Mouse (Mus musculus) lung, adult 2 months (tissue): Measurements from ENCODE around the gene Efna3. TPM values are rescaled to one million over a fixed set of nuclear protein-coding genes. Genes with fewer than 3 reads are reported as not detected.

Experiments used
- DNase-seq: peaks from one replicate; pipeline ENCODE4 v3.0.0; 2022
- H3K4me1 ChIP-seq: fragments of 200-500 bp; 2 replicates; pipeline ENCODE4 v1.6.1; 2011; ENCODE audit warnings: low read length; ENCODE audit not compliant: control insufficient read depth, insufficient read depth
- H3K4me3 ChIP-seq: fragments of 200-500 bp; replicated peaks from 2 replicates; pipeline ENCODE3; 2011; ENCODE audit warnings: low read depth, mild to moderate bottlenecking, control low read depth, low read length; ENCODE audit errors: extremely low read depth
- CTCF ChIP-seq: fragments of 200-500 bp; IDR thresholded peaks from 2 replicates; pipeline ENCODE4 v1.5.1; 2011; ENCODE audit warnings: mild to moderate bottlenecking, low read length, control low read depth; ENCODE audit not compliant: insufficient read depth
- POLR2A ChIP-seq: fragments of 200-500 bp; IDR thresholded peaks from 2 replicates; pipeline ENCODE4 v1.6.1; 2011; ENCODE audit warnings: low read depth, mild to moderate bottlenecking, control low read depth, low read length, borderline replicate concordance; ENCODE audit errors: extremely low read depth
- WGBS: fragments of 180-500 bp; shearing (Covaris S2); methylation state at CpG from one replicate; pipeline ENCODE4 v1.1.7; 2018; 5-methylcytosine and 5-hydroxymethylcytosine counted together
- polyA plus RNA-seq: library from polyadenylated mRNA; depleted of rRNA; stranded (reverse); fragments of >200 nt; gene quantifications from 2 replicates; pipeline ENCODE4 v1.2.3, GENCODE M21; 2012; rRNA removed

Gene Efna3
- polyA plus RNA-seq, 1 experiment, result 20.3 TPM

- Histone ChIP-seq H3K4me3 (no peak overlapping the region), H3K4me1 (peaks cover 19% of the 10 kb centered on the region)
- 29% methylated on average over 6 of the region's 6 CpGs for WGBS
- DNase-seq, result peak; percentile 53
- TF ChIP-seq POLR2A (no peak), CTCF (no peak)
Observed at GRCm38 (mm10) chr3:89270891-89271290, 51.9 kb downstream of the Efna3 start.

GRCm38 (mm10) chr3:89270051-89270755 lies 52.6 kb downstream of the Efna3 start, which contains the start of gene Slc50a1:
TSS of gene Slc50a1 (minus strand) at chr3:89270570.
- TF ChIP-seq POLR2A (peak; percentile 78; the same call in 1 of the 2 replicates), CTCF (peak; percentile 22; the same call in 1 of the 2 replicates)
- peak; percentile 87 for DNase-seq
- Histone ChIP-seq H3K4me3 (peak within 1 kb of the TSS; percentile 65), H3K4me1 (peaks cover 18% of the 10 kb centered on the region)
- 1% methylated on average over 38 of the region's 39 CpGs for WGBS

GRCm38 (mm10) chr3:89268916-89269315 lies 53.8 kb downstream of the Efna3 start:
- no peak for DNase-seq
- TF ChIP-seq POLR2A, result no peak
- TF ChIP-seq CTCF, result no peak
- WGBS, result 82% methylated on average over 8 of the region's 8 CpGs
- Histone ChIP-seq H3K4me1 (peaks cover 18% of the 10 kb centered on the region), H3K4me3 (no peak overlapping the region)

- Histone ChIP-seq H3K4me1 (peaks cover 22% of the 10 kb centered on the region), H3K4me3 (peak overlapping the region; percentile 79)
- DNase-seq, result peak; percentile 77
- TF ChIP-seq POLR2A, result peak; percentile 94; the same call in 1 of the 2 replicates
- TF ChIP-seq CTCF, result no peak
- under 1% methylated on average over 20 of the region's 20 CpGs for WGBS
Observed at GRCm38 (mm10) chr3:89266439-89266893, 56.3 kb downstream of the Efna3 start.

Other genes with a start within 250 kb of the Efna3 start
- 56.3 and 61.3 TPM in 2 replicates for gene Rusc1, start 229.7 kb downstream of the Efna3 start, polyA plus RNA-seq
- not detected in 2 replicates for gene Gm43738, start 221.9 kb downstream of the Efna3 start, polyA plus RNA-seq
- gene Fdps, start 221.0 kb downstream of the Efna3 start, polyA plus RNA-seq, result 81.2 and 128 TPM in 2 replicates
- 0.94 and 1.1 TPM in 2 replicates for gene Pklr, start 186.8 kb downstream of the Efna3 start, polyA plus RNA-seq
- 0.33 and 0.67 TPM in 2 replicates for gene Hcn3, start 162.8 kb downstream of the Efna3 start, polyA plus RNA-seq
- gene Clk2, start 158.2 kb downstream of the Efna3 start, polyA plus RNA-seq, result 55.4 and 67.8 TPM in 2 replicates
- 123 and 127 TPM in 2 replicates for gene Scamp3, start 145.5 kb downstream of the Efna3 start, polyA plus RNA-seq
- gene Fam189b, start 139.8 kb downstream of the Efna3 start, polyA plus RNA-seq, result 36.7 and 39.0 TPM in 2 replicates
- 56.4 and 94.2 TPM in 2 replicates for gene Gba, start 120.0 kb downstream of the Efna3 start, polyA plus RNA-seq
- gene Thbs3, start 107.8 kb downstream of the Efna3 start, polyA plus RNA-seq, result 134 and 139 TPM in 2 replicates
- gene Mtx1, start 95.9 kb downstream of the Efna3 start, polyA plus RNA-seq, result 107 and 110 TPM in 2 replicates
- gene Muc1, start 93.9 kb downstream of the Efna3 start, polyA plus RNA-seq, result 294 and 354 TPM in 2 replicates
- gene Krtcap2, start 77.0 kb downstream of the Efna3 start, polyA plus RNA-seq, result 189 and 252 TPM in 2 replicates
- gene Trim46, start 76.7 kb downstream of the Efna3 start, polyA plus RNA-seq, result 11.0 and 11.8 TPM in 2 replicates
- 411 and 476 TPM in 2 replicates for gene Dpm3, start 63.6 kb downstream of the Efna3 start, polyA plus RNA-seq
- 228 and 297 TPM in 2 replicates for gene Slc50a1, start 52.4 kb downstream of the Efna3 start, polyA plus RNA-seq
- gene Efna1, start 41.8 kb downstream of the Efna3 start, polyA plus RNA-seq, result 132 and 134 TPM in 2 replicates
- 7.3 and 9.3 TPM in 2 replicates for gene Efna4, start 15.1 kb upstream of the Efna3 start, polyA plus RNA-seq
- 190 and 225 TPM in 2 replicates for gene Adam15, start 27.0 kb upstream of the Efna3 start, polyA plus RNA-seq
- 0.28 and 0.31 TPM in 2 replicates for gene Dcst2, start 39.0 kb upstream of the Efna3 start, polyA plus RNA-seq
- 0.06 TPM in 1 of 2 replicates, not detected in the other for gene Dcst1, start 42.3 kb upstream of the Efna3 start, polyA plus RNA-seq
- gene Zbtb7b, start 71.8 kb upstream of the Efna3 start, polyA plus RNA-seq, result 63.0 and 64.0 TPM in 2 replicates
- 0.45 and 1.5 TPM in 2 replicates for gene Lenep, start 79.8 kb upstream of the Efna3 start, polyA plus RNA-seq
- 22.9 and 26.6 TPM in 2 replicates for gene Flad1, start 88.9 kb upstream of the Efna3 start, polyA plus RNA-seq
- 6.7 and 11.7 TPM in 2 replicates for gene Cks1b, start 95.4 kb upstream of the Efna3 start, polyA plus RNA-seq
- gene Shc1, start 95.5 kb upstream of the Efna3 start, polyA plus RNA-seq, result 69.8 and 84.6 TPM in 2 replicates
- 60.6 and 138 TPM in 2 replicates for gene Pygo2, start 107.2 kb upstream of the Efna3 start, polyA plus RNA-seq
- gene Pbxip1, start 113.7 kb upstream of the Efna3 start, polyA plus RNA-seq, result 66.2 and 78.1 TPM in 2 replicates
- 35.3 and 52.1 TPM in 2 replicates for gene Pmvk, start 131.6 kb upstream of the Efna3 start, polyA plus RNA-seq
- gene Kcnn3, start 197.2 kb upstream of the Efna3 start, polyA plus RNA-seq, result 6.8 and 7.1 TPM in 2 replicates